Mouse (Mus musculus) ovary, adult 10 weeks (tissue): ENCODE data around the gene Bmp7. TPM values are rescaled to one million over a fixed set of nuclear protein-coding genes. Genes with fewer than 3 reads are reported as not detected.

Experiments
- polyA plus RNA-seq: library from polyadenylated mRNA; stranded (reverse); fragments of 350-450 nt; fragmentation: Illumina TruSeq; extraction: RNeasy Lipid Tissue Mini Kit (QIAGEN cat#74804); gene quantifications from one replicate; pipeline ENCODE4 v1.2.3, GENCODE M21; 2014

Bmp7 gene
- polyA plus RNA-seq: 1.00 TPM

GRCm38 (mm10) chr2:172940003-172940798 is at the start of gene Bmp7:
Gene Bmp7 (minus strand): TSS chr2:172940321.

GRCm38 (mm10) chr2:172977409-172978130 is 37.4 kb upstream of the Bmp7 start, which contains the start of gene Spo11:
Gene Spo11 (plus strand): TSS chr2:172977700.

Other genes with a start within 250 kb of the Bmp7 start
- not detected for gene Spo11, start 37.4 kb upstream of the Bmp7 start, polyA plus RNA-seq
- gene Rae1, start 59.8 kb upstream of the Bmp7 start, polyA plus RNA-seq: 59.8 TPM
- 0.51 TPM for gene Rbm38, start 80.2 kb upstream of the Bmp7 start, polyA plus RNA-seq
- gene Ctcfl, start 179.2 kb upstream of the Bmp7 start, polyA plus RNA-seq: not detected
- gene Pck1, start 212.7 kb upstream of the Bmp7 start, polyA plus RNA-seq: 3.6 TPM